Mouse (Mus musculus) kidney, postnatal 25 days (tissue): Measurements from ENCODE around the gene Pip5k1b.
A peak's percentile ranks its signal among the peaks of the same experiment; 100 is the strongest.

ENCODE experiments used
- DNase-seq, 2 experiments: peaks; one replicate each; pipeline ENCODE4 v3.0.0; 2021; ENCODE audit warnings: mixed read lengths in 2 of 2

The Pip5k1b gene

GRCm38 (mm10) chr19:24404716-24405115, 151.0 kb downstream of the Pip5k1b start:
- no peak for DNase-seq

DNA sequence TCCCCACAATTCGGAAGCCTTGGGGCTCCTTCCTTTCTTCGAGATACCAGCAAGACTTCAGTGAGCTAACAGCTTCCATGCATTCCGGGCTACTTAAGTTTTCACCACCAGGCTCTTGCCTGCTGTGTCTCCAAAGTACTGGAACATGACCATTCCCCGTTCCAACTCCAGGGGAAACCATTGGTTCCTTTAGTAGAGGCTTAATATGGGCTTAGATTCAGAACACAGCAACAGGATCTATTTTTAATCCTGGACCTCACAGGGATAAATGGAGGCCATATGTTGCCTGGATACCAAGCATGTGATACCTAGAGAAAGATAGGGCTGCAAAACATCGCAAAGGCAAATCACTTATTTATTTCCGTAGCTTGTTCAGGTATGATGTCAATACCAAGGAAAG, 152.4 kb downstream of the Pip5k1b start:
- no peak for DNase-seq

DNA sequence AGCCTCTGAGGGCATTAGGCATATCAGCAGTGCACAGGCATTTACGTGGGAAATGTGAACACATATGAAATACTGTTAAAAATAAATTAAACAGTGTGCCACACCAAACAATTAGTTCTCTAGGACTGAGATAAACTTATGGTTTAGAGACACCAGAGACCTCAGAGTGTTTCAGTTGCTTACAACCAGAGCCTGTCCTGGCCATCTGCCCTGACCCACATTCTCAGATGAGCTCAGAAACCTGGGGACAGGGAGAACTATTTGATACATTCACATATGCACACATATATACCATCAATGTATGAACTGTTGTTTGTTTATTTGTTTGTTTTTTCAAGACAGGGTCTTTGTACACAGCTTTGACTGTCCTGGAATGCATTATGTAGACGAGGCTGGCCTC, 161.8 kb downstream of the Pip5k1b start:
- no peak for DNase-seq

- DNase-seq, result no peak
Measured at GRCm38 (mm10) chr19:24391519-24392251, 164.0 kb downstream of the Pip5k1b start.

- no peak for DNase-seq
Measured at GRCm38 (mm10) chr19:24386956-24387865, 168.5 kb downstream of the Pip5k1b start.

GRCm38 (mm10) chr19:24378470-24378869, 177.2 kb downstream of the Pip5k1b start:
- no peak for DNase-seq

DNA sequence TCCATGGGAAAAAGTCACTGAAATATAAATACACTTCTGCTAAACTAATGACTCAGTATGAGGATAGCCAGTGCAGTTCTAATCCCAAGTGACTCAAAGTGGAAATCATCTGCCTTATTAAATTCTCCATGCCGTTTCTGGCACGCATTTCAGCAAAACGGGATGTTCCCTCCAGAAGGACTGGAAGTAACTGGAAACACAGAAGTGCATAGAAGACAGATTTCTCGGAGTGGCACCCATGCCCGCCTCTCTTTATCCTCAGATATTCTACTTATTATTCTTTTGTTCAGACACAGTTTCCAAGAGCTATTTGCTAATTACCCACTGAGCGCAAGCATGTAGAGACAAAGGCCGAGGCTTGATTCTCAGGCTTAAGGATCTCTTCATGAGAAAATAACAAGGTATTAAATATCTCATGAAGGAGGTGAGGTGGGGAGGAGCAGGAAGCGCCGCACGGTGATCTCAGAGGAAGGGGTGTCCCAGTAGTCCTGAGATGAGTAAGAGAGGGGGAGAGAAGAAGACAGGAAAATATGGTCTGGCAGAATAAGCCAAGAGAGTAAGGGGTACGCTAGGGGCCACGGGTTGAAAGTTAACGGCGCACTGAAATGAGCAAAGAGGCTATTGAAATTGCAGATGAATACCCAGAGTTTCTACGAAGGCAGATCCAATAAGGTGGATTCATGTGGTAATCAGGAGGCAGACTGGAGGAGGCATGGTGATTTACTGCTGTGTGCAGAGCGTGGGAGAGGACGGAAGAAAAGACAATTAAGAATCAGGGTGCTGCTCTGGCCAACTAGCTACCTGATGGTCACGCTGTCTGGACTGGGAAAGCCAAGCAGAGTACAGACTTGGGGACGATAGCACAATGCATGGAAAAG, 183.7 kb downstream of the Pip5k1b start:
- no peak for DNase-seq

DNA sequence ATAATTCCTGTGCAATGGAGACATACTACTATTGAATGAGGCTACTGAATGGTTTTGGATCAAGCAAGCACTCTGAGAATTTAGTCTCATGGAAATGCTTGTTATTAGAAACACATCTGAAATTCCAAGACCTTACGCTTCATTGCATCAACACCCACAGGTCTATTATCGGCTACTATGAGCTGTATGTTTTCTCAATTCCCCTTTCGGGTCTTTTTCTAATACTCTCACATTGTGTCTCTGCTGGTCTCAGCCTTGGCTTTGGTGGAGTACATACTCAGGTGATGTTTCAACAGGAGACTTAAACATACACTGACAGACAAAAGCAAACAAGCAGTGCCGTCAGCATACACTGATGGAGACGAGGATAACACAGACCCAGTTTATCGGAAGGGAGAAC, 187.3 kb downstream of the Pip5k1b start:
- no peak for DNase-seq

DNA sequence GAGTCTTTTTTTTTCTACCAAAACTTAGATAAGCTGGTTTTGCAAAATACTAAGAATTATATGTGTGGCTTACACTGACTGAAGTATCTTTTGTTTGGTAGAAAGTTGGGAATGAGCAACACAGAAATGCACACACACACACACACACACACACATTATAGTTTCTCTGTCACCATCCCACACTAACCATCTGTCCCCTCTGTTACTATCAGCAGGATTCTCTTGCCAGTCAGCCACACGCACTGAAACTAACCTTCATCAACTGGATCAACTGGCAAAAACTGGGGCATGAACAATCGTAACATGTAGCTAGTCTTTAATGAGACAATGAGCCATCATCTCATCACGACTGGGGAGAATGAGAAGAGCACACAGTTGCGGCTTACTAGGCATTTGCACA, 187.9 kb downstream of the Pip5k1b start:
- no peak for DNase-seq

- DNase-seq, result no peak
Measured at GRCm38 (mm10) chr19:24366747-24367146, 188.9 kb downstream of the Pip5k1b start.

DNA sequence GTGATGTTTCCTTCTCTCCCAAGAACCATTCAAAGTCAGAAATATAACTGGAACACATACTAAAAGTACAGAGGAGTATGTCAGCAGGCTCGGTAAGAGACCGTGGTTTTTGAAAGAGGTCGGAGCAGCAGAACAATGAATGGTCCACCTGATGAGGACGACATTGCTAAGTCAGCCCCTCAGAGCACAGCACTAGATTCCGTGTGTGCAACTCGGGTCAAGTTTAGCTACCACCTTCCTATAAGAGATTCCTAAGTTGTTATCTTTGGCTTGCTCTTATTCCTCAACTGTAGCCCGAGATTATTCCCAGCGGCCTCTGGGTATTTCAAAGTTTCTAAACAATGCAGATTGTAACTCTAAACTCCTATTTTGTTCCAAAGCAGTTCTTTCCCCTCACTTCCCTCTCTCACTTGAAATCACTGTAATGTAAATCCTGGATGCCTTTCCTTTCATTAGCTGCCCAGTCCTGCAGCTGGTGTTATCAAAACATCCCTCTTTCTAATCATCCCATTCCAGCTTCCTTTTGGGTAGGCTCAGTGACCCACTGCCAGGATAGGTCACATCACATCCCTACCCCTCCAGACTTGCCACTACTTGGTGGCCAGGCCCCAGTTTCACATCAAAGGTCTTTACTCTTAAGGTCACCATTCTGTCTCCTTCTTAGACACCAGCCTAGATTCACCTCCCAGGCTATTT, 192.9 kb downstream of the Pip5k1b start:
- no peak for DNase-seq

DNA sequence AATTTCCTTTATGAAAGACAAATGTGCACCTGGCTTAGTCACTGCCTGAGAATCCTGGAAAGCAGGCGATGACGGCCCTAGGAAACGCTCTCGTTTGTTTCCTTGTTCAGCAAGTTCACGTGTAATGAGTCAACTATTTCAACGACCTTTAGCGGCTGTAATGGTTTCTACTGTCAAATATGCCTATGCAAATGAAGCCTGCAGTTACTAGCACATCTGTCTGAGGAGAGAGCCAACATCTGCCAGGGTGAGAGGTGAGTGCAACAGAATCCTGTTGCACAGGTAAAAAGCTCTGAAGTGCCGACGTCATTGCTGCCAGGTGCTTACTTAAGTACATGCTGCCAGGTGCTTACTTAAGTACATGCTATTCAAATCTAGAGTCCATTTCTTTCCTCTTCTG, 196.4 kb downstream of the Pip5k1b start:
- peak in 1 of 2 experiments; percentile 6 for DNase-seq

- no peak for DNase-seq
Measured at GRCm38 (mm10) chr19:24352298-24352959, 203.2 kb downstream of the Pip5k1b start.

- no peak for DNase-seq
Measured at GRCm38 (mm10) chr19:24344501-24344900, 211.2 kb downstream of the Pip5k1b start.

- no peak for DNase-seq
Measured at GRCm38 (mm10) chr19:24342786-24343185, 212.9 kb downstream of the Pip5k1b start.

- DNase-seq, result no peak
Measured at GRCm38 (mm10) chr19:24336370-24337076, 219.1 kb downstream of the Pip5k1b start.

DNA sequence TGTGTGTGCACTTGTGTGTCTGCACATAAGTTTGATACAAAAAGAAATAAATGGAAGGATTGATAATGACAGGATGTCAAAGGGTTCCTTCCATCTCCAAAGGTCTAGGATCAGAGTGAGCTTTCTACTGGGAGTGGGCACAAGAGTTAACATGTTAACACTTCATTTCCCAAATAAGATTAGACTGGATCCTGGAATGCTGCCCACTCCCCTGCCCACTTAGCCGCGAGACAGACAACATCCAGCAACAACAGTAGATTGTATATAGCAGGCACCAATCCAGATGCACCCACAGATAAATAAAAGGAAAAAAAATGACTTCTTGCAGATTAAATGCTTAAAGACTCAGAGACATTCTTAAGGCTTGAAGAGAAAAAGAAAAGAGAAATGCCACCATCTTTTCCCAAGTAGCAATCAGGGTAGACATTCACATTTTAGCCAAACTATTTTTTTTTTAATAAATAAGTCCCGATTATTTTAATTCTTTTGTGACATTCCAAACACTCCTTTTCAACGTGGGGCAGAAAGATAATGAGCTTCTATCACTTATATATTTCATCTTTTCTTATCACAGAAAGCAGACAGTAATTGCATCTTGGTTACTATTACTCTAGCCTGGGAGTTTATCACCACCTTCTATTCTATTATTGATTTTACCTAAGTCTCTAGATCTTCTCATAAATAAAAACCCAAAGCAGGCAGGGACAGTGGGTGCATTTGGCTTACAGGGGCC, 219.9 kb downstream of the Pip5k1b start:
- DNase-seq, result no peak

DNA sequence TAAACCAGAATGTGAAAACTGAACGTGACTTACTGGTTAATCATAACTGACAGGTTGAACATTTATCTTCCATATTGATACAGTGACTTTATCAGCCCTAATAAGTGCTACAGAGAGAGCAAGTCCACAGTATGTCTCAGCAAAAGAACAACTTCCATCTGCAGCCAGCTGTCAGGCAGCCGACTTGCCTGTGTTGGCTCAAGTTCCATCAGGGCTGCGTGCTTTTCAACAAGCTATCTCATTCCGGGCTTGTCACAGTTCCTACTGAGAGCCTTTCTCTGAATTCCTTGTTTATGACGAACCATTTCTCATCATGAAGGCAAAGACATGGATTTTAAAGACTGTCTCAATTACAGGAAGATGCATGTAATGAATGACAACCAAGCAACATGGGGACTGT, 222.7 kb downstream of the Pip5k1b start:
- DNase-seq, result no peak

DNA sequence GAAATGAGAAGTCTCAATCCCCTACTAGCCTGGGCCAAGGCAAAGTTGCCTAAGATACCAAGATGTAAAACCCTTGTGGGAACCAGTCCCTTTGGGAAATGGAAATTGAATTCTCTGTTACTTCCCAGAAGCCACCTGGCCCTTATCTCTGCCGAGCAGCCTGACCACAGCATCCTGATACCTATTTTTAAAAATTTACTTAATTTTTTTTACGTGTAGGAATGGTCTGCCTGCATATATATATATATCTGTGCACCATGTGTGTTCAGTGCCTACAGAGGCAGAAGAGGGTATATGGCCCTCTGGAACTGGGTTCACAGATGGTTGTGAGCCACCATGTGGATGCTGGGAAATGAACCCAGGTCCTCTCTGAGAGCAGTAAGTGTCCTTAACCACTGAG, 224.4 kb downstream of the Pip5k1b start:
- no peak for DNase-seq

- DNase-seq, result no peak
Measured at GRCm38 (mm10) chr19:24330366-24330765, 225.3 kb downstream of the Pip5k1b start.
